Mouse (Mus musculus): ENCODE measurements at regions not wholly inside any gene's neighbourhood (a gene's known extent, or its start where the extent isn't known, plus 50 kb on each side); places are given as distances from the start of the nearest gene placed in this dataset.
"Not testable (repeated sequence)": the region's sequence is repeated elsewhere in the genome, so short reads cannot be mapped to it uniquely, and the experiment has no call there.

DNA sequence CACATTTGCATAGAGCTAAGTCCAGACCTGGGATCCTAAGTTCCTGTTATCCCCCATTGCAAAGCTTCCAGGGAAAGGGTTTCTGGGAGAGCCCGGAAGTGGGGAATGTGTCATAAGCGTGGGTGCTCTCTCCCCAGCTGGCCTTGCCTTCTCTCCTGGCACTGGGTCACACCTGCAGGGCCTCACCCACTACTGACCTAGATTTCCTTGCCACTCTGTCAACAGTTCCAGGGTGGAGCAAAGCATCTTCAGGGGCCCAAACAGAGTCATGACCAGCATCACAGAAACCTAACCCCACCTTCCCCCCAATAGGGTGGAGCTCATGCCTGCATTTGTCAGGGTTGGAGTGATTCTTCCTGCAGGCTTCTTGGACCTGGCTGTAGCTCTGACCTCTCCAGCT, 109.5 kb upstream of the Ywhaq start:
- not testable (repeated sequence) for H3K27me3 ChIP-seq (replicated peaks; ENCODE audit: control insufficient read depth, insufficient read depth, low read length); H3K4me3 ChIP-seq (ENCODE audit: low read depth, low read length); H3K4me2 ChIP-seq (ENCODE audit: low read depth, low read length); H3K9ac ChIP-seq (ENCODE audit: low read depth, low read length); ATAC-seq (ENCODE audit: low read depth); H3K27ac ChIP-seq (replicated peaks; ENCODE audit: low read depth, low read length); H3K4me1 ChIP-seq (ENCODE audit: control insufficient read depth, insufficient read depth, low read length); H3K9me3 ChIP-seq (ENCODE audit: control insufficient read depth, low read length); H3K36me3 ChIP-seq (ENCODE audit: control insufficient read depth, insufficient read depth, low read length); DNase-seq (ENCODE audit: low spot score)
- 100% methylated on average over 1 of the region's 2 CpGs for WGBS

DNA sequence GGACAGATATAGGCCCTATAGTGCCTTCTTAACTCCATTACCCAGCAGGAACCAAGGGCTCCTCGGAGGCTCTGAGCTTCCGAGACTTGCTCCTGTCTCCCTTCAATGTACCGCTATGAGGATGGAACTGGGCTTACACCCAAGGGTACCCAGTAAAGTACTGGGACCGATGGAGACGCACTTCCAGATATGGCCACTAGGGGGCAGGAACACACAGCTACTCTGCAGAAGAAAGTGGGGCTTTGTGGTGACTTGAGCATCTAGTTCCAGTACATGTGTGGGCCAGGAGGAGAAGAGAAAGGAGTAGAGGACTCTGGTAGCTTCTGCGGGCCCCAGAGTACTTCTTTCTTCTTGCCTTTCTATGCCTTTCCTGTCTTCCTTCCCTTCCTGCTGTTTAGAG, 108.1 kb upstream of the Ywhaq start:
- not testable (repeated sequence) for H3K36me3 ChIP-seq (ENCODE audit: control insufficient read depth, insufficient read depth, low read length); H3K9ac ChIP-seq (ENCODE audit: low read depth, low read length); H3K27me3 ChIP-seq (replicated peaks; ENCODE audit: control insufficient read depth, insufficient read depth, low read length); H3K9me3 ChIP-seq (ENCODE audit: control insufficient read depth, low read length); ATAC-seq (ENCODE audit: low read depth); H3K4me2 ChIP-seq (ENCODE audit: low read depth, low read length); DNase-seq (ENCODE audit: low spot score); H3K27ac ChIP-seq (replicated peaks; ENCODE audit: low read depth, low read length); H3K4me1 ChIP-seq (ENCODE audit: control insufficient read depth, insufficient read depth, low read length); H3K4me3 ChIP-seq (ENCODE audit: low read depth, low read length)
- WGBS = 37% methylated on average over 6 of the region's 6 CpGs

DNA sequence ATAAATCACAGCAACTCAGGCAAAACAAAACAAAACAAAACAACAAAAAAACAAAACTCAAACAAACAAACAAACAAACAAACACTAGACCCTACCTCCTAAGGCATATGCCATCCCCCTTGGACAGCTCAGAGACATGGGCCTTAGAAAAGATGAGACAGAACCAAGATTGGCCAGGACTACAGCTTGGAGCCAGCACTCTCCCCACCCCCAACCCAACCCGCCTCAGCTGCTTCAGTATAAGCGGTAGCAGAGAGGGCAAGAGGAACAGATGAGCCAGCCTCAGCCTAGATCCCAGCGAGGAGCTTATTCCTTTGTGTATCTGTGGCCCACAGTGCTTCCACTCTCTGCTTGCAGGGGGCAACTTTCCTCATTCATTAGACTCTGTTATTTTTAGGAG, 105.2 kb upstream of the Ywhaq start:
- H3K4me2 ChIP-seq (ENCODE audit: low read depth, low read length) = no peak overlapping the region
- H3K36me3 ChIP-seq (ENCODE audit: control insufficient read depth, insufficient read depth, low read length) = no peaks in the 10 kb centered on the region
- ATAC-seq (ENCODE audit: low read depth) (no peak), DNase-seq (ENCODE audit: low spot score) (no peak)
- 49% methylated on average over 3 of the region's 3 CpGs for WGBS
- H3K27me3 ChIP-seq (replicated peaks; ENCODE audit: control insufficient read depth, insufficient read depth, low read length) = no peaks in the 10 kb centered on the region
- H3K4me3 ChIP-seq (ENCODE audit: low read depth, low read length) = no peak overlapping the region
- no peaks in the 10 kb centered on the region for H3K9me3 ChIP-seq (ENCODE audit: control insufficient read depth, low read length)
- no peak overlapping the region for H3K9ac ChIP-seq (ENCODE audit: low read depth, low read length)
- H3K27ac ChIP-seq (replicated peaks; ENCODE audit: low read depth, low read length) = no peak overlapping the region
- no peaks in the 10 kb centered on the region for H3K4me1 ChIP-seq (ENCODE audit: control insufficient read depth, insufficient read depth, low read length)

DNA sequence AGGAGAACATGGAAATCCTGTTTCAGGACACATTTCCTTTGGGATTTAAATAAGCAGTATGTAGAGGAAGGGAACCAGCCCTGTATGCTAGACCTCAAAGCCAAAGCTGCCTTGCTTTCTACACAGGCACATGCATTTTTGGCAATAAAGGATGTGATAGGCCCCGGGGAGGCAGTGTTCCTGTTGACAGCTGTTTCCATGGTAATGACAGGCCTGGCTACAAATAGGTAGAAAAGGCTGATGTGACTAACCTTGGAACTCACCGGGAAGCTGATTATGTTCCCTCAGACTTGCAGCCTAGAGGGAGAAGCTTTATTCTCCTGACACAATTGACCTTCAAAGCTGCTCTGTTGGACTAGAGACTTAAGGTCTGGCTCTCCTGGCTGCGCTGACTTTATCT, 101.6 kb upstream of the Ywhaq start:
- Histone ChIP-seq H3K4me1 (ENCODE audit: control insufficient read depth, insufficient read depth, low read length) (no peaks in the 10 kb centered on the region), H3K4me2 (ENCODE audit: low read depth, low read length) (no peak overlapping the region), H3K27me3 (replicated peaks; ENCODE audit: control insufficient read depth, insufficient read depth, low read length) (no peaks in the 10 kb centered on the region), H3K27ac (replicated peaks; ENCODE audit: low read depth, low read length) (no peak overlapping the region), H3K4me3 (ENCODE audit: low read depth, low read length) (no peak overlapping the region), H3K9ac (ENCODE audit: low read depth, low read length) (no peak overlapping the region), H3K36me3 (ENCODE audit: control insufficient read depth, insufficient read depth, low read length) (no peaks in the 10 kb centered on the region), H3K9me3 (ENCODE audit: control insufficient read depth, low read length) (peaks cover 3% of the 10 kb centered on the region; the same call in 1 of the 2 replicates)
- 47% methylated on average over 3 of the region's 3 CpGs for WGBS
- no peak for ATAC-seq (ENCODE audit: low read depth)
- DNase-seq (ENCODE audit: low spot score) = peak; percentile 10

DNA sequence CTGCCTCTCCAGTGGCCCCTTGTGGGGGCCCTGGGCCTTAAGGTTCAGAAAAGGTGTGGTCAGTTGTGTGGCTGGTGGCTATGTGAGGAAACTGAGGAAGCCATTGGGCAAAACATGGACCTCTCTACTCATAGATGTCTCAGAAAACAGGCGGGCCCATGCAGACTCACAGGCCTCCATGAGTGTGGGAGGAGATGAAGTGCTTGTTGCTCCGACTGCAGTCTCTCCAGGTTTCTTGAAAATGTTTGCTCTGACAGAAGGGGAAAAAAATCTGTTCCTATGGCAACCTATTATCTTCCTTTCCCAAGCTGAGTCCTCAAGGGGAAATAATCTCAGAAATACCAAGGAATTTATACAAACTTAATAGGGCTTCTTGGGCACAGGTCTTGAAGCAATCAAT, 95.3 kb upstream of the Ywhaq start:
- Histone ChIP-seq H3K4me3 (ENCODE audit: low read depth, low read length) (no peak overlapping the region), H3K4me1 (ENCODE audit: control insufficient read depth, insufficient read depth, low read length) (no peaks in the 10 kb centered on the region), H3K27me3 (replicated peaks; ENCODE audit: control insufficient read depth, insufficient read depth, low read length) (no peaks in the 10 kb centered on the region), H3K9ac (ENCODE audit: low read depth, low read length) (no peak overlapping the region), H3K9me3 (ENCODE audit: control insufficient read depth, low read length) (peaks cover 3% of the 10 kb centered on the region; the same call in 1 of the 2 replicates), H3K27ac (replicated peaks; ENCODE audit: low read depth, low read length) (no peak overlapping the region), H3K4me2 (ENCODE audit: low read depth, low read length) (no peak overlapping the region), H3K36me3 (ENCODE audit: control insufficient read depth, insufficient read depth, low read length) (no peaks in the 10 kb centered on the region)
- DNase-seq (ENCODE audit: low spot score) (no peak), ATAC-seq (ENCODE audit: low read depth) (no peak)
- WGBS = 70% methylated on average over 2 of the region's 2 CpGs

DNA sequence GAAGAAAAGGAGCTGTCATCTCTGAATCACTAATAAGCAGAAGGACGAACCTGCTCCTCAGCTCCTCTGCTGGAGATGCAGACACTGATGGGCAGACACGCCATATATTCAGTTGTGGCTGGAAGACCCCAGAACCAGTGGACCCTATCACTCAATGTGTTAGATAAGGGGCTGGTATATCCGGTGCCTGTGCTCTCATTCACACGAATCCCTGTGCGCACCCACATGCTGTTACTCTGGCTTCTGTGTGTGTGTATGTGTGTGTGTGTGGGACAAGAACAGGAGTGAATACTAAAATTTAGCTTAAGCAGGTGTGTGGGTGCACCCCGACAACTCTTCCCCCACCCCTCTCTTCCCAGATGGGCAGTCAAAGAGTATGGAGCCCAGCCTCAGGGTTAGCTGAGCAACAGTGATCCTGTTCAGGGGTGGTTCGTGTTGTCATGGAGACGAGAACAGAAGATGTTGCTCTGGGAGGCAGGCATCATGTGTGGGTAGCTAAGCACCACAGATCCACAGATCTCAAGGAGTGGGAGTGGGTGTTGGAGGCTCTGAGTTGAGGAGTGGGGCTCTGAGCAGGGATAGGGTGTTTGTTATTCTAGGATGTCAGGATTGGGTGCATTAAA, 93.7 kb upstream of the Ywhaq start:
- peaks cover 3% of the 10 kb centered on the region; the same call in 1 of the 2 replicates for H3K9me3 ChIP-seq (ENCODE audit: control insufficient read depth, low read length)
- WGBS = 88% methylated on average over 8 of the region's 8 CpGs
- ATAC-seq (ENCODE audit: low read depth) = no peak

DNA sequence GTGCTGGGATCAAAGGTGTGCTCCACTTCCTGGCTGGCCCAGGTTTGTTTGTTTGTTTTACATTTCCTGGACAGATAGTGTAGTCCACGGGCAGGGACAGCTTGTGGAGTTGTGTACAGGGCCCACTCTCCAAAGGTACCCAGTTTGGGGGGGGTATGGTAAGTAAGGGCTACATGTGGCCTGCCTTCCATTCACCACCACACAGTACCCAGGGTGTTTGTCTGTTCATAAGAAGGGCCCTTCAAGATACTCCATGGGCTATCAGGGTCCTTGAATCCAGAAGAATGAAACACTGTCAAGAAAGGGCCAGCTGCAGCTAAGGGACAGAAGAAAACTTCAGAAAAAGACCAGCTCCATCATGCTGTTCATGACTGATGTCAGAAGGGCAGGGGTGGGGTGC, 89.6 kb upstream of the Ywhaq start:
- 40% methylated on average over 1 of the region's 1 CpGs for WGBS
- Histone ChIP-seq H3K4me2 (ENCODE audit: low read depth, low read length) (no peak overlapping the region), H3K9ac (ENCODE audit: low read depth, low read length) (no peak overlapping the region), H3K27me3 (replicated peaks; ENCODE audit: control insufficient read depth, insufficient read depth, low read length) (no peaks in the 10 kb centered on the region), H3K9me3 (ENCODE audit: control insufficient read depth, low read length) (no peaks in the 10 kb centered on the region), H3K36me3 (ENCODE audit: control insufficient read depth, insufficient read depth, low read length) (no peaks in the 10 kb centered on the region), H3K4me3 (ENCODE audit: low read depth, low read length) (no peak overlapping the region), H3K27ac (replicated peaks; ENCODE audit: low read depth, low read length) (no peak overlapping the region), H3K4me1 (ENCODE audit: control insufficient read depth, insufficient read depth, low read length) (no peaks in the 10 kb centered on the region)
- no peak for ATAC-seq (ENCODE audit: low read depth)
- no peak for DNase-seq (ENCODE audit: low spot score)

More for the DNA sequence above, 93.7 kb upstream of the Ywhaq start:
- Histone ChIP-seq H3K27me3 (replicated peaks; ENCODE audit: control insufficient read depth, insufficient read depth, low read length) (no peaks in the 10 kb centered on the region), H3K27ac (replicated peaks; ENCODE audit: low read depth, low read length) (no peak overlapping the region), H3K9ac (ENCODE audit: low read depth, low read length) (no peak overlapping the region), H3K4me2 (ENCODE audit: low read depth, low read length) (no peak overlapping the region), H3K36me3 (ENCODE audit: control insufficient read depth, insufficient read depth, low read length) (no peaks in the 10 kb centered on the region), H3K4me3 (ENCODE audit: low read depth, low read length) (no peak overlapping the region), H3K4me1 (ENCODE audit: control insufficient read depth, insufficient read depth, low read length) (no peaks in the 10 kb centered on the region)
- no peak for DNase-seq (ENCODE audit: low spot score)

DNA sequence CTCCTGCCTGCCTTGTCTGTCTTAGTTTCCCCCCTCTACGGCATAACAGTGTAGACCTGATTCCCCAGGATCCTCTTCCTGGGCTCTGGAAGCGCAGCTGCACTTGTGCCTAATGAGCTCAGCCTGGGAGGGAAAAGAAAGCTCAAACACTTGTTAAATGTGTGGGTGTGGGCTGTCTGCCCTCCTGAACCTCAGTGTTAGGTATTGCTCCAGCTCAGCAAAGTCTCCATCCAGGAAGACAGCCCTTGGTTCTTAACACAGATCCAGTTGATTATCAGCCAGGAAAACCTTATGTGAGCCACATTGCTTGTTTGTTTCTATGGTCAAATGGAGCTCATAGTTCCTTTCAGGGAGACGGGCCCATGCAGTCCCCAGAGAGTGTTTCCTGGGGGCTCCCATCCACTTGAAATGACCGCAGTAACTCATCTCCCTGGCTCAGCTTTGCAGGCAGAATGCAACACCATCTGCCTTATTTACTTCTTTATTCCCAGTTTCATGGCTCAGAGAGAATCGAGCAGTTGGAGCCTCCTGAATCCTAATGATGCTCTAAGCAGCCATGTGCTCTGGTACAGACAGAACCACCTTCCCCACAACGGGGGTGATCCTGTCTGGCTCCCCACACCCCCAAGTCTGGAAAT, 88.4 kb upstream of the Ywhaq start:
- Histone ChIP-seq H3K27ac (replicated peaks; ENCODE audit: low read depth, low read length) (no peak overlapping the region), H3K9me3 (ENCODE audit: control insufficient read depth, low read length) (no peaks in the 10 kb centered on the region), H3K4me3 (ENCODE audit: low read depth, low read length) (no peak overlapping the region), H3K27me3 (replicated peaks; ENCODE audit: control insufficient read depth, insufficient read depth, low read length) (no peaks in the 10 kb centered on the region), H3K4me2 (ENCODE audit: low read depth, low read length) (no peak overlapping the region), H3K36me3 (ENCODE audit: control insufficient read depth, insufficient read depth, low read length) (no peaks in the 10 kb centered on the region), H3K4me1 (ENCODE audit: control insufficient read depth, insufficient read depth, low read length) (no peaks in the 10 kb centered on the region), H3K9ac (ENCODE audit: low read depth, low read length) (no peak overlapping the region)
- no peak for DNase-seq (ENCODE audit: low spot score)
- WGBS = 71% methylated on average over 6 of the region's 6 CpGs
- ATAC-seq (ENCODE audit: low read depth) = no peak

DNA sequence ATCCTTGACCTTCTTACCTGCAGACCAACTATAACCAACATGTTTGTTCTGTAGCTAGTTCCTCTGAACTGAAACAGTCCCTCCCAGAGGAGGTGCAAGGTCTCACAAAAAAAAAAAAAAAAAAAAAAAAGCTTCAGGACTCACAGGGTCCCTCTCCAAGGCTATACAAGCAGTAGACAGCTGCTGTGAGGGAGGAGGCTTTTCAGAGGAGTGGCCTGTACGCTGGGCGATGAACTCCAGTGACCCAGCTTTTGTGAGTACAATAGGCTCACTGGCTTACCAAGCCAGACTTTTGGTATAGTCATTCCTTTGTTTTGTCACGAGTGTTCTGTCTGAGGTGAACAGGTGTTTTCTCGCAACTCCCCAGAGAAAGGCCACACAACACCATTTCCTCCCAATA, 85.8 kb upstream of the Ywhaq start:
- 70% methylated on average over 4 of the region's 4 CpGs for WGBS
- no peak for ATAC-seq (ENCODE audit: low read depth)
- no peaks in the 10 kb centered on the region for H3K36me3 ChIP-seq (ENCODE audit: control insufficient read depth, insufficient read depth, low read length)

More for the DNA sequence above, 85.8 kb upstream of the Ywhaq start:
- Histone ChIP-seq H3K9ac (ENCODE audit: low read depth, low read length) (no peak overlapping the region), H3K27me3 (replicated peaks; ENCODE audit: control insufficient read depth, insufficient read depth, low read length) (no peaks in the 10 kb centered on the region), H3K9me3 (ENCODE audit: control insufficient read depth, low read length) (no peaks in the 10 kb centered on the region), H3K4me2 (ENCODE audit: low read depth, low read length) (no peak overlapping the region), H3K4me1 (ENCODE audit: control insufficient read depth, insufficient read depth, low read length) (no peaks in the 10 kb centered on the region), H3K27ac (replicated peaks; ENCODE audit: low read depth, low read length) (no peak overlapping the region), H3K4me3 (ENCODE audit: low read depth, low read length) (no peak overlapping the region)
- peak; percentile 26 for DNase-seq (ENCODE audit: low spot score)
